Mouse (Mus musculus) brain, embryonic 18.5 days (tissue): ENCODE data around the gene Ccdc88b.

Experiments
- DNase-seq: peaks from one replicate; pipeline ENCODE4 v3.0.0-alpha.2; 2012; ENCODE audit warnings: low read depth, low spot score

Ccdc88b gene

DNA sequence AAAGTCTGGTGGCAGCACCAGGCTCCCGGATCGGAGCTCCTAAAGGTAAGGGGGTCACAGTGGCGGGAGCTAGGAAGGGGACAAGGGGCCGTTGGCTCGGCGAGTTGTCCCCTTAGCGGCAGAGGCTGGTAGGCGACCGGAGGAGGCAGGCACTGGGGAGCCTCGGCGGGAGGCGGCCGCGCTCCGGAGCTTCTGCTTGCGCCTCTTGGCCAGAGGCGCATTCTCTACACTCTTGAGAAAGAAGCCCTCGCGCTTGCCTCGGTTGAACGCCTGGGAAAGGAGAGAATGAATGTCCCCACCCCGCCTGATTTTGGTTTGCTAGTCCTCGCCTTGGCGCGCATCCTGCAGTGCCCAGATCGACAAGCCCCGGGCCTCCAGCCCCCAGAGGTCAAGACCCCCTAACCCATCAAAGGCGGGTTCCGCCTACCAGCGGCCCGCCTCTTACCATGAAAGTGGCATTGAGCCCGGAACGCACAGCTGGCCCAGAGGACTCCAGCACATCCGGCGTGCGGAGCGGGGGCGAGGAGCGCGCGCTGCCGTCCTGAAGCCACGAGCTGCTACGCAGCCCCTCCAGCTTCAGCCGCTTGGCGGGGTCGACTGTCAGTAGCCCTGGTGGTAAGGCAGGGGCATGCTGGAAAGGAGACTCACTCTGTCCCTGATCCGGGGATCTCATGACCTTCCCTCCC, 28.0 kb downstream of the Ccdc88b start:
- no peak for DNase-seq

DNA sequence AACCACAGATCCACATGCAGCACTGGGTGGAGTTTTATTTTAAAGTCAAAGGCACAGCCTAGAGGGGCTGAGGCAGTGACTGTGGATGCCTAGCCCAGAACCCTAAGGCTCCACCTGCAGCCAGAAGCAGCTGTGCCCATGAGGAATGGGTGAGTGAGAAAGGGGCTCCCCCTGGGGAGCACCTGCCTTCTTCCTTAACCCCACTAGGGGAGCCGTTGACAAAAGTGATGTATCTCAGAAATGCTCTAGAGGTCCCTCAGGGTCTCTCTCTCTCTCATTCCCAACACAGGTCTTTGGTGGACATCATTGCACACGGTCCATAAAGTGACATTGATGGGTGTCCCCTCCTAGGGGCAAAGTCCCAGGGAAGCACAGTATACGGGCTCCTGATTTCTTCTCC, 28.9 kb downstream of the Ccdc88b start:
- no peak for DNase-seq

DNA sequence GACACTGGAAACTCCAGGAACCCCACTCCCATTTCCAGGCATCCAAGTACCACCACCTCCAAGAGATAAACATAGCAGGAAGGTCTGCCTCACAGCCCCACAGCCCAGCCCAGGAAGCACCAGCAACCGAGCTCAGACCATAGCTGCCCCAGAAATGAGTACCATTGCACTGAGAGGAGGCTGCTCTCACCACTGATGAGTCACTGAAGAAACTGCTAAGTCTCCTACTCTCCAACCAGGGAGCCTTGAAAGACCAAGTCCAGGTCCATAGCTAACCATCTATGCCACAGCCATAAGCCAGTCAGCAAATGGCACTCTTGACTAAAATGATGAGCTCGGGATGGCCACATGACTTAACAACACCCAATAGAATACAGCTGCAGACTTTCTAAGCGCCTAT, 31.4 kb downstream of the Ccdc88b start:
- DNase-seq: no peak

DNA sequence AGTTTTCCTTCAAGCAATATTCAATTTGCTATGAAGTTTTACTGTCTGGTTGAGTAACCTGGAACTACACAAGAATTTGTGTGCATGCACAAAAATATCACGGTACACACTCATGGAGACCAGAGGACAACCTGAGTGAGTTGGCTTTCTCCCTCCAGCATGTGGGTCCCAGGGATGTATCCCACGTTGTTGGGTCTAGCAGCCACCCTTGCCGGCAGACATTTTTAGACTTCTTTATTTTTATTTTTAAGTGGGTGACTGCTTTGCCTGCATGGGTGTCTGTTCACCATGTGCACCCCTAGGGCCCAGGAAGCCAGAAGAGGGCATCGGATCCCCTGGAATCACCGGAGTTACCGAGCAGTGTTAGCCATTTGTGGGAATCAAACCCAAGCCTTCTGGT, 32.6 kb downstream of the Ccdc88b start:
- no peak for DNase-seq

DNA sequence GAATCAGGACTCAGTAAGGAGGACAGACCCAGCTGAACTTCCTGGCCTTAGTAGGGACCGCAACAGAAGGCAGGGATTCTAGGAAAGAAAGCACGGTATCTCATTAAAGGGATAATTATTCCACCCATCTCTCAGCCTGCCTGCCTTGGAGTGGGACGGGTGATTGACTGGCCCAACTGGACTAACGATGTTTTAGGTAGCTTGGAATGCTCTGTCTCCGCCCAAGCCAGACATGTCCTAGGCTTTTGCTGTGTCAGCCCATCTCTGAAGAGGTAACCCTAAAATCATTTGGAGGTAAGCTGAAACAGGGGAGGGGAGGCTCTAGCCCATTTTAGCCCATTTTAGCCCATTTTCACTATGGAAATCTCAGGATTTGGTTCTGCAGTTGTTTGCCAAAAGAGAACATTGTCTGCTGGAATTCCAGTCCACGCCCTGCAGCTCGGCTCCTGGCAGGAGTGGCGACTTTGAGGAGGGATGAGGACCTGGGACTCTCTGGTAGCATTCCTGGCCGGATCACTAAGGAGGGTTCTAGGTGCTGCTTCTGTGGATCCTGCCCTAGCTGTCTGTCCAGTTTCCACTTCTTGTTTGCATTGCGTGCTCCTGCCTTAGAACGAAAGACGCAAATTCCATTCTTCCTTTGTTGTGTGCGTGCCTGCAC, 37.3 kb downstream of the Ccdc88b start:
- DNase-seq: no peak

GRCm38 (mm10) chr19:6819143-6819827, 38.7 kb downstream of the Ccdc88b start:
- DNase-seq: no peak

DNA sequence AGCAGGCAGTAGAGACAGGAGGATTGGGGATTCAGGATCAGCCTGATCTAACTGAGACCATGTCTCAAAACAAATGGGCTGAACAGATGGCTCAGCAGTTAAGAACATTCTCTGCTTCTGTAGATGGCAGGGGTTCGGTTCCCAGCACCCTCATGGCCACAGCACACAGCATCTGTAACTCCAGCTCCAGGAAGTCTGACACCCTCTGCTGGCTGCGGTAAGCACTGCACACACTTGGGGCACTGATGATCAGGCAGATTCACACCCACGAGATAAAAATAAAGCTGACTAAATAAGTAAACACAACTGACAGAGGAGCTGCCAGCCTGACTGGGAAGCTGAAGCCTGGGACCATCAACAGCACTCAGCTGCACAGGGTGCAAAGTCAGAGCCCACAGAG, 43.1 kb downstream of the Ccdc88b start:
- DNase-seq: no peak

- no peak for DNase-seq
Measured at GRCm38 (mm10) chr19:6814366-6814765, 43.6 kb downstream of the Ccdc88b start.
